Mouse (Mus musculus) erythroblast, adult 5-6 weeks (primary cell): Measurements from ENCODE around the gene L3mbtl4. TPM values are rescaled to one million over a fixed set of nuclear protein-coding genes. Genes with fewer than 3 reads are reported as not detected.

ENCODE experiments used
- ATAC-seq: replicated peaks from 2 replicates; pipeline ENCODE4 v1.8.0; 2016; ENCODE audit warnings: moderate number of reproducible peaks, mild to moderate bottlenecking, moderate TSS enrichment, inconsistent platforms; ENCODE audit not compliant: poor library complexity, low FRiP score, severe bottlenecking
- total RNA-seq, 2 experiments: library from RNA; stranded (forward) in 1 of 2; stranded (reverse) in 1 of 2; fragments of 150-400 nt in 1 of 2; fragments of 200-764, 138-1000 nt in 1 of 2; gene quantifications; 2 replicates each; pipeline versions ENCODE4 v1.2.3 to v1.2.4; 2015 to 2017; ENCODE audit warnings: low replicate concordance in 2 of 2

L3mbtl4 gene
- total RNA-seq, 2 experiments from 2014 or later, result not detected

DNA sequence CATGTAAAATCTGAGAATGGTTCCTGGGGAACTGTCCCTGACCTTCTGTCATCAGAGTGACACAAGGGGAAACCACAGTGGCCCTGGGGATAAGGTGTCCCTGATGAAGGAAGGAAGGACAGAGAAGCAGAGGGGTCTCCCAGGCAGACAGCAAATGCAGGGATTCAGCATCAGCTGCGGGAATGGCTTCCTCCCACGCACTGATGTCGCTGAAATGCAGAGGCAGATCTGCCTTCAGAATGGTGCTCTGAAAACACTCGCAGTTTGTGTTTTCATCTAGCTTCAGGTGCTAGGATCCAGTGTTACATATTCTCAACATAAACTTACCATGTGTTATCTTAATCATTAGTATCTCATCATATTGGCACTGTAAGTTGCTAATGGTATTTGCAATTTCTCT lies 351.7 kb downstream of the L3mbtl4 start:
- ATAC-seq, result no peak

DNA sequence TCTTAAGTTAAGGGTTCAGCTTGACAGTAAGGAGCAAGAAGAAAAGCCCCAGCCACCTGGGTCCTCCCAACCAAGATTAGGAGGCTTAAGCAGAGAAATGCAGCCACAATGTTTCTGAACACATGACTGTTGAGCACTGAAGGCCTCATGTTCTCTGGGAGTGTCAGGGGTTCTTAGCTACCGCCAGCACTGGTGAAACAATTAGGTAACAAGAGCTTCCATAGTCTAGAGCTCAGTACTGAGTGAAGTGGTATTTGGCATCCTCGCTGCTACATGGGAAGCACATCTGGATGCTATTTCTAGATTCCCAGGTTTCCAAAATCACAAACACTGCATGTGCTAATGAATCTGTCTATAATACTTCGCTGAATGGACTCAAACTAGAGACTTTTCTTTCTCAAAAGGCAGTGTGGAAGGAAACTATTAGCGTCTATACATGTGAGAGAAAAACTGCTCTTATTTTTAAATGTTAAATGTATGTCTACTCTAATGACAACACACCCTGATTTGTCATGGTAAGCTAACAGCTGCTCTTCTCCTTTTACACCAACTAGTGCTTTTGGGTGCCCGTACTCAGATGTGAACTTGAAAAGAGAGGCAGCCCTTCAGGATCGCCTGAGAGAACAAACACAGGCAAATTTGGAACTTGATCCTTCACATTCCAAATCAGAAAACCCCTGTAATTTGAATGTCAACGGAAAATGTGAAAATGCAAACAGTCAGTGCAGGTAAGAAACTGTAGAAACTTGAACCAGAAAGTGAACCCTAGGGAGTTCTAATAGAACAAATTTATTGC lies 356.2 kb downstream of the L3mbtl4 start:
- ATAC-seq, result no peak

- ATAC-seq, result no peak
Measured at GRCm38 (mm10) chr17:68631396-68631795, 357.8 kb downstream of the L3mbtl4 start.

DNA sequence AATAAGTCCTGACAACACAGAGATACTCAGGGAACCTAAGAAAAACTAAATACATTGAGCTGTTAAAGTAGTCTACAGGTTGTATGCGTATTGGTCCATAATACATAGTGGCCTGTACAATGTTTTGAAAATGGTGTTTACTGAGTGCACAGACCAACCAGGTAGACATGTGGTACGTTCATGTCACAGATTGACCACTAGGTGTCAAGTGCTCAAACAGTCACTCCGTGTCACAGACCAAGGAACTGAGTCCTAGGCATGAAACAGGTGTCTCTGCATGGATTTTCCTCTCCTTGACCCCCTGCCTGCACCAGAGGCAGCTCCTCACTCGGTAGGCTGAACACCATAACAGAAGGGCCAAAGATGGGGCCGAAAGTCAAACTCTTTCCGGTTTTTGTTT lies 366.6 kb downstream of the L3mbtl4 start:
- no peak for ATAC-seq

DNA sequence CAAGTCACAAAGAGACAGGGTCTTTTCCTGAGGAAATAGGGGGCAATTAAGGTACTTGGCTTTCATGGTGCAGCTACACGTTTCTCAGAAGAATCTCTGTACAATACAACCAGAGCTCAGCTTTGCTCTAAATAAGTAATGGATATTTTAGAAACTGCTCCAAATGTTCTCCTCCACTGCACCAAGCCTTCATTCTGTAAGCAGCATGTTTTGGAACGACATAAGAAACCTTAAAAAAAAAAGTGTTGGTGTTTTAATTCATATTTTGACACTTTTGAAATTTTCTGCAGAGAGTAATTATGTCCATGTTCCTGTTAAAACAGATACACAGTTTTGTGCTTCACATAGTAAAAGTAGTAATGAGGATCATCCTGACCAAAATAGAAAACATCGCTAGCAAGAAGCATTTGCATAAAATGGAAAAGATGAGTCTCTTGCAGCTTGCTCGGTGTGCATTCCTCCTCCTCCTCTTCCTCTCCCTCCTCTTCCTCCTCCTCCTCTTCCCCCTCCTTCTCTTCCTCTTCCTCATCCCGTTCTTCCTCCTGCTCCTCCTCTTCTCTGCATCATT lies 369.0 kb downstream of the L3mbtl4 start:
- ATAC-seq, result no peak

DNA sequence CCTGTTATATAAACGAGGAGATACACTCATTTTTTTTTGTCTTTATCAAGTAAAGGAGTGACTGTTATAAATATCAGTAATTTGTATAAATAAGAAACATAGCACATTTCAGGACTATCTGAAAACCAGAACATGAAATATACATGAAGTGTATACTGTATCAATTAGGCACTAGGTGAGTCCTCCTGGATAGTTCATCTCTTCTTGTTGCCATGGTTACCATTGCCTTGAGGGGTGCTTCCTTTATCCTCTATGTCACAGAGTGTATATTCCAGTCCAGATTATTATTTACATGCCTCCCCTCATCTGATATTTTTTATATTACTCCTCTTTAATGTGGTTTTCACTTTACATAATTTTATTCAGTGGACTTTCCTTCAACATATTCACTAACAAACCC lies 392.9 kb downstream of the L3mbtl4 start:
- no peak for ATAC-seq

- no peak for ATAC-seq
Measured at GRCm38 (mm10) chr17:68672088-68672504, 398.5 kb downstream of the L3mbtl4 start.

DNA sequence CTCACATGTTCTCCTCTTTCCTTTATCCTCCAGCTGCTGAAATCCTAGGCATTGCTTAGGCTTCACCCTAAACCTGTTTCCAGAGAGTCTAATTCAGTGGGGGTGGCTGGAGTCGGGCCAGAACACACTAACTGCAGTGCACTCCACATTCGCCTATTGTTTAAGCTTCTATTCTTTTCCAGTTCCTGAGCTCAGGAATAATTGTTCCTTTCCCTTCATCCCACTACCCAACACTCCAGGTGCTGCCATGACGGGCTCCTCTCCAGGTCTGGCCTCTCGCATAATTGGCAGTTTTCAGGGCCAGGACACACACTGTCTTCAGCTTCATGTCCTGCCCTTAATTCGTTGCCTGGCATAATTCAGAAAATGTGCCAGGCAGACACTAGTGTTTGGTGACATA lies 437.1 kb downstream of the L3mbtl4 start:
- ATAC-seq, result no peak

DNA sequence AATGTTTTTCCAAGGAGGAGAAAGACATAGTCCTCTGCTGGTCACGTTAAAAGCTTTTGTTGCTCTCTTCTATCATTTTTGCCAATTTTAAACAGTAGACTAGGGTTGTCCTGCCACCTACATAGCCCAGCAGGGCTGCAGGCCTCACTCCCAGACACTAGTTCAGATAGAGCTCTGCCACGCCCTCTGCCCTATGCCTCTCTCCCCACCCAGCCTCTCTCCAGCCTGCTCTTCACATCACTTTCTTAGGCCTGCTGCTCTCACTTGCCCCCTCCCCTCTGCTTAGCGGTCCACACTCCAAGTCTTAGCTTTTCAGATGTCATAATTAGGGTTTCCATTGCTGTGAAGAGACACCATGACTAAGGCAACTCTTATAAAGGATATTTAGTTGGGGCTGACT lies 437.8 kb downstream of the L3mbtl4 start:
- ATAC-seq, result no peak

- no peak for ATAC-seq
Measured at GRCm38 (mm10) chr17:68748296-68748695, 474.7 kb downstream of the L3mbtl4 start.

DNA sequence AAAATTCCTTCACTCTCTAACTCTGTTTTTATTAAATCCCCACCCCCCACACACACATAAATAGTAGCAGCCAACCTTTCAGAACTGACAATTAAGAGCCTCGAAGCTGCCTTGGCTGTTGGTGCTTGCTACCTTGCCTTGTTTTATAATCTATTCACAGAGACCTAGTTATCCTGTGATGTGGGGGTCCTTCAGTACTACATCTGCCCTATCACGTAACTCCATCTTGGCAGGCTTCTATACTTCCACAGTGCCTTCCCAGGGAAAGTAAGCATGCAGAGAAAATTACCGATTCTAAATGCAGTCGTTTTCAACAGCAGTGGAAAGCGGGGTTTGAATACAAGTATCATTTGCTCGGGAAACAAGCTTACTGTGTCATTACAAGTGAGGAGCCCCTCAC lies 476.9 kb downstream of the L3mbtl4 start:
- no peak for ATAC-seq

GRCm38 (mm10) chr17:68753112-68753511 lies 479.5 kb downstream of the L3mbtl4 start:
- no peak for ATAC-seq

DNA sequence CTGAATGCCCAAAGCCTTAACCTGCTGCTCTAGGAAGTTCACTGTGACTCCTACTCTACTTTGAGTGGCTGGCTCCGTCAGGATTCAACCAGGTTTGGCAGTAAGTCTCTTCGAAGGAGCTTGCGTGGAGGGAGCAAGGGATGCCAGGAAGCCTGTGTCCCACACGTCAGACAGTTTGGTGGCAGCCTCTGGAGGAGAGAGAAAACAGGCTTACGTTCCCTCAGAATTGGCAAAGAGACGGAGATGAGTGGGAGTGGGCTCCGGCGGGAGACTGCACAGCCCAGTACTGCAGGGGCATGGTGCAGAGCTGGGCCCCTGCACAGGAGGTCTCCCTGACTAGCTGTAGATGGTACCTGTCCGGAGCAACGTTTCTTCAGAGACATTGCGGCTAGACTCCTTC lies 481.2 kb downstream of the L3mbtl4 start:
- no peak for ATAC-seq

GRCm38 (mm10) chr17:68758428-68758827 lies 484.8 kb downstream of the L3mbtl4 start:
- ATAC-seq, result no peak

DNA sequence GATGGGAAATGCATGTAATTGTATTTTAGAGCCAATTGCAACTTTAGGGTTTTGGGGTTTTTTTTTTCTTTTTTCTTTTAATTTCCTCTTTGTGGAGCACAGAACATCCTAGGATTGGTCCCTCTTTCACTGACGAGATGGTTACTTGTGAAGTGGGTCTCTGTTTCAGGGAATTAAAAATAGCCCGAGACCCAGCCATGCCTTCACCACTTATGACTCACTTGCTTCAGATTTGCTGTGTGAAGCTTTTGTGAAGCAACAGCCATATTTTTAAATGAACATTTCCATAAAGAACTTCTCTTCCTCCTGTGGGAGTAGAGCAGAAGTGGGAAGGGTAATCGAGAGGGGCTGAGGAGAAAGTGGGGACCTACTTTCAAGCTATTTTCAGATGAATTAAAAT lies 485.3 kb downstream of the L3mbtl4 start:
- no peak for ATAC-seq

DNA sequence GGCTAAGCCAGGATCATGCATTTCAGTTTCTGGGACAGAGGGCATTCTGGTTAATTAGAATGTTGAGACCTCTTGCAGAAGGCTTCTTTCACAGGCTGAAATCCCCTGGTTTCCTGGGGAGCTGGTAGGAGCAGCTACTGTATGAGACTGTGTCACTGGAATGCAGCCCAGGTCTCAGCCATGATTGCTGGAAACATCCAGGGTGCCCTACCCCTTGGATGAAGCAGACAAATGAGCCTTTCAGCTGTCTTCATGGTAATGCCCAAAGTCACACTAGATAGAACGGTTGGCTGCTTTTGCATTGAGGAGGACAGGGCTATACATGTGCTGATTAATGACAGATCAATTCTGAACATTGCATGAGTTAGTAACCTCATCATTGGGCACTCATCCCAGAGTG lies 486.4 kb downstream of the L3mbtl4 start:
- no peak for ATAC-seq

DNA sequence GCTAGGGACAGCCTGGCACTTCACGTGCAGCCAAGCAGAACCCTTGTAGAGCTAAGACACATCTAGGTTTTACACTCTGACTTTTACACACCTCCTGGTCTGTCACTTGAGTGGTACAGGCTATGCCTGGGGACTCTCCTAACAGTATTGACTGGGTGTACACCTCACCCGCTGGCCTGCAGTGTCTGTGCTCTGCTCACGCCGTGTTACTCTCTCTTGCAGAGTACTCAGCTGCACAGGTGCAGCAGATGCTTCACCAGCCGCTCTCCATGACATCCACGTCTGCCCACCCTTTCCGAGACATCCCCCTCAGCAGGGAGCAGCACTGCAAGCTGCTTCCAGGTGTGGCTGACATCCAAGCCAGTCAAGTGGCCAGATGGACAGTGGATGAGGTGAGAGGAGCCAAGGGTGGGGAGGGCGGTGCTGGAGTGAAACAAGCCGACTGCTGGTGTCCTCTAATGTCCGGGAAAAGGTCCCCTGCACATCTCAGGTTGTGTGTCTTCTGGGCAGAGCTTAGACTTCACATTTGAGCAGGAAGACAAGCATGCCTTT lies 490.8 kb downstream of the L3mbtl4 start:
- no peak for ATAC-seq

DNA sequence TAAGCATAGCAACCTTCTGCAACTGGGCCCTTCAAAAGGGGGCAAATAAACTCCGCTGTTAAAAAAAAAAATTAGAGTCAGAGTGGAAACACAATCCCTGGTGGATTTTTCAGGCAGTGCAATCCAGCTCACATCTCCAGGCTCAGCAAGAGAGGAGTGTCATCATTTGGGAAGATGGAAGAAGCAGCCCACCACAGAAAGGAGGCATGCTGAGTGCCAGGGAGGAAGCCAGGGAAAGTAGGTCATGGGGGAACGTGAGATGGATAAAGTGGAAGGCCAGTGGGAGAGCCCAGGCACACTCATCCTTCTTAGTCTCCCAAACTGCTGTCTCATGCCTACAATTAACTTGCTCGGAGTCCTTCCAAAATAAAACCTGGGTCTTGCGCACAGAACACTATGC lies 496.0 kb downstream of the L3mbtl4 start:
- ATAC-seq, result no peak

DNA sequence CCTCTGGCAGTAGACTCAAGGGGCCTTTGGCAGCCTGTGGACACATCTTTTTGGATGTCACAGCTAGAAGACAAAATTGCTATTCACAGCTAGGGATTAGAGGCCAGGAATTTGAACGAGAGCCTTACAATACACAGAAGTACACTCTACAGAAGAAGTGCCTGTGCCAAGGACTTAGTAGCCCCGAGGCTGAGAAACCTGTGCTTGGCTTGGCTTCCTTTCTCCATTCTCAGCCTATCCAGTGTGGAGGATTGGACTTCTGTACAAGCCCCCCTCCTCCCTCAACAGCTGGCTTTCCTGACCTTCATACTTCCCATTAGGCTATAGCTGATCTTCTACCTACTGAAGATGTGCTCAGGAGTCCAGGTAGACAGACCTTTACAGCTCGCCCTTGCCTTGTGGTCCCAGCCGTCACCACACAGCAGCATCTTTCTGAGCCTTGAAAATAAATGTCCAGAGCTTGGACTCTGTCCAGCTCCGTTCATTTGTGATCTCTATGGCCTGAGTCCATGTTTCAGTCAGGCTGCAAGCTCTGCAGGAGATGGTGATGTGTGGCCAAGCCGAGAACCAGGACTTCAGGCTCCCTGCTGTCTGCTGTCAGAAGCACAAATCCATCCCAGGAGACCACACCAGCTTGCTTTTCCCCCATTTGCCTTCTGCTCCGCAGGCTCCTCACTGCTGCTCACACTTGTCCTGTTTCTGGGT lies 497.6 kb downstream of the L3mbtl4 start:
- no peak for ATAC-seq

DNA sequence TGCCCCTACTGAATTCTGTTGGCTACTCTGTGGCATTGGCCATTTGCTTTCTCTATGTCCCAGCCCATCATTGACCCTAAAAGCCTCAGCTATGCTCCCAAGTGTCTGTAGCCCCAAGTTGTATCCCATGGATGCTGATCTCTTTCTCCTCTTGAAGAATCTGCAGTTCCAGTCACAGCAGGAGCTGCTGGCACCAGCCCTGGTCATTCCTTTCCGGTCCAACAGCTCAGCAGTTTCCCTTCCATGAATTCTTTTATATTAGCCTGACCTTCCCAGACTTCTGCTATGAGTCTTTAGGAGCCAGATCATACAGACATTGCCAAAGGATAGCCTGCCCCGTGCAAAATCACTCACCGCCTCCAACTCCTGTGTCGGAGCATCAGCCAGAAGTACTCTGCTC lies 520.1 kb downstream of the L3mbtl4 start:
- no peak for ATAC-seq

GRCm38 (mm10) chr17:68826323-68826722 lies 552.7 kb downstream of the L3mbtl4 start, which contains the start of gene Tmem200c:
Gene Tmem200c (plus strand): TSS chr17:68826623.
- ATAC-seq, result no peak
